Mouse (Mus musculus): ENCODE data around the gene Usp35.

GRCm38 (mm10) chr7:97344655-97345054 is 12.8 kb upstream of the Usp35 start:
- TF ChIP-seq POLR2A (IDR thresholded peaks at IDR 0.05; ENCODE audit: borderline replicate concordance, insufficient read depth, low read length) (no peak), CTCF (IDR thresholded peaks at IDR 0.05; ENCODE audit: borderline replicate concordance, insufficient read depth, low read depth, low read length) (no peak)

Data from cerebellum, adult 2 months (tissue).